Mouse (Mus musculus): ENCODE measurements at regions not wholly inside any gene's neighbourhood (a gene's known extent, or its start where the extent isn't known, plus 50 kb on each side); places are given as distances from the start of the nearest gene placed in this dataset.

GRCm38 (mm10) chr15:93972979-93973378 lies 377.3 kb upstream of the Prickle1 start:
- no peak for DNase-seq (ENCODE audit: low spot score)

GRCm38 (mm10) chr15:93961950-93962349 lies 366.3 kb upstream of the Prickle1 start:
- DNase-seq (ENCODE audit: low spot score), result no peak

DNA sequence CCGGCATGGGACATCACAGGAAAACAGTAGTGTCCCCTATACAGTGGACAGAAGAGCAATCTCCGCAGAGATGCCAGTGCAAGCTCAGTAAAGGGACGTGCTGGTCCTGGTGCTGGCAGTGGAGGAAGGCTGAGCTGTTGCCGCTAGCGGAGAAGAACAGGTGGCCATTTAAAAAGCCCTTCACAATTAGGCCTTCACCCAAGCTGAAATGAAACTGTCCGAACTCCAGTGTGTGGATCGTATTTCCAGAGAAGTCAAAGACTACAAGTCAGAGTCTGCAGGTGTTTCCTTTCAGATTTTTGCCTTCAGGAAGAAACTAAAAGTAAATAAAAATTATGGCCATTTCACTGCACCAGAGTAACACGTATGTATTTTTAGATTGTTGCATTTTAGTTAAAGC lies 364.2 kb upstream of the Prickle1 start:
- DNase-seq (ENCODE audit: low spot score), result no peak

DNA sequence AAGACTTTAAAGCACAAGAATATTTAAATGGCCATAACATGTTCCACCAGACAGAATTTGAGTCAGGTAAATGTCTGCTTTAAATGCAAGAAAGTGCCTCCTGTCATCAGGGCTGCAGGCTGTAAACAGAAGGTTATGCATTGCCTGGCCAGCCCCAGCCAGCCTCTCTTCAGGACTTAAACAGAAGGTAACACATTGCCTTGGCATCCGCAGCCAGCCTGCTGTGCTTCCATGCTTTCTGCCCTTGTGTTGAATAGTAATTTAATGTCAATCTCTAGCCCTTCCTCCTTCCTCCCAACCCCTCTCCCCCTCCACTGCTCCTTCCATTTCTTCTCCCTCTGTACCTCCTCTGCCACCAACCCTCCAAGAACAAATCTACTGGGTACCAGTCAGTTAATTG lies 362.4 kb upstream of the Prickle1 start:
- no peak for DNase-seq (ENCODE audit: low spot score)

GRCm38 (mm10) chr15:93956801-93957200 lies 361.1 kb upstream of the Prickle1 start:
- no peak for DNase-seq (ENCODE audit: low spot score)

- no peak for DNase-seq (ENCODE audit: low spot score)
Measured at GRCm38 (mm10) chr15:93953548-93953947, 357.9 kb upstream of the Prickle1 start.

- DNase-seq (ENCODE audit: low spot score), result no peak
Measured at GRCm38 (mm10) chr15:93950441-93950840, 354.8 kb upstream of the Prickle1 start.

GRCm38 (mm10) chr15:93948902-93949301 lies 353.2 kb upstream of the Prickle1 start:
- DNase-seq (ENCODE audit: low spot score), result no peak

GRCm38 (mm10) chr15:93943545-93943944 lies 347.9 kb upstream of the Prickle1 start:
- no peak for DNase-seq (ENCODE audit: low spot score)

GRCm38 (mm10) chr15:93932971-93933496 lies 337.3 kb upstream of the Prickle1 start:
- no peak for DNase-seq (ENCODE audit: low spot score)

- DNase-seq (ENCODE audit: low spot score), result no peak
Measured at GRCm38 (mm10) chr15:93926842-93927241, 331.2 kb upstream of the Prickle1 start.

DNA sequence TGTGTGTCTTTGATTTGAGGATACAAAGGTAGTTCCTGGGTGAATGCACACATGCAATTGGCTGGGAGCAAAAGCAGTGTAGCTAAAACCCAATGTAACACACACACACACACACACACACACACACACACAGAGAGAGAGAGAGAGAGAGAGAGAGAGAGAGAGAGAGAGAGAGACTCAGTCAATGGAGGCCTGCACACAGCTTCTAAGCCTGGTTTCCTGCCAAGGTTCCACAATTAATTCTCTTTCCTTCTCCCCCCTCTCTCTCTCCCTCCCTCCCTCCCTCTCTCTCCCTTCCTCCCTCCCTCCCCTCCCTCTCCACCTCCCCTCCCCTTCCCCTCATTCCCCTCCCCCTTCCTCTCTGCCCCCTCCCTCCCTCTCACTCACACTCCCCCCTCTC lies 330.6 kb upstream of the Prickle1 start:
- DNase-seq (ENCODE audit: low spot score), result no peak

DNA sequence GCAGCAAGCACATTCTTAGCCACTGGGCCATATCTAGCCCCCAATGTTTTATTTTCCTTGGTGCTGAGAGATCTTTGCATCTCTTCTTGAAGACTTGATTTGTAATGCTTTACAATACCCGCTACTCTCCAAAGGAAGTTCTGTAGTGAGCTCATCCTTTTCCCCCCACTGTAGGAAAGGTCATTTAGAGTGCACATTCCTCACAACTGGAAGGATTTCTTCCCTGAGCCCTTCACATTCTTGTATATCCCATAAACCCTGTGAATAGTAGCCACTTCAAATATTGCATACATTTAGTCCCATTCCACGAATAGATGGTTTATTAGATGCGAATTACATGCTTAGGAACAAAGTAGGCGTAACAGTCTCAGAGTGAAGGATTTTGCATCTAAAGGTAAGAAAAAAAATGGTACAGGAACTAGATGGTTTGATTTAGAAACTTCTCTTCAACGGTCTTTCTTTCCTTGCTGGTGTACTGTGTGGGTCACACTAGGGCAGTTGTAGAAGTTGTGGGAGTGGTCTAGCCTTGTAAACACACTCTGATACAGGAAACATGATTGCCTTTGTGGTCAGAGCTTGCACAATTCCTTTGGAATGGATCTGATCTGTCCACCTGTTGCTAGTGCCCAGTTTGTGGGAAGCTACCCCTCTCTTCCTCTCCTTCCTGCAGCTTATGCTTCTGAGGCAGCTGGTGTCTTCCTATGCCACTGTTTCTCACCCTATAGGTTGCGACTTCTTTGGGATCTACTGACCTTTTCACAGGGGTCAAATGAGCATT lies 326.0 kb upstream of the Prickle1 start:
- DNase-seq (ENCODE audit: low spot score), result no peak

GRCm38 (mm10) chr15:93920996-93921395 lies 325.3 kb upstream of the Prickle1 start:
- DNase-seq (ENCODE audit: low spot score), result no peak

- DNase-seq (ENCODE audit: low spot score), result no peak
Measured at GRCm38 (mm10) chr15:93919577-93919976, 323.9 kb upstream of the Prickle1 start.

GRCm38 (mm10) chr15:93916856-93917255 lies 321.2 kb upstream of the Prickle1 start:
- no peak for DNase-seq (ENCODE audit: low spot score)

- no peak for DNase-seq (ENCODE audit: low spot score)
Measured at GRCm38 (mm10) chr15:93913462-93913861, 317.8 kb upstream of the Prickle1 start.

DNA sequence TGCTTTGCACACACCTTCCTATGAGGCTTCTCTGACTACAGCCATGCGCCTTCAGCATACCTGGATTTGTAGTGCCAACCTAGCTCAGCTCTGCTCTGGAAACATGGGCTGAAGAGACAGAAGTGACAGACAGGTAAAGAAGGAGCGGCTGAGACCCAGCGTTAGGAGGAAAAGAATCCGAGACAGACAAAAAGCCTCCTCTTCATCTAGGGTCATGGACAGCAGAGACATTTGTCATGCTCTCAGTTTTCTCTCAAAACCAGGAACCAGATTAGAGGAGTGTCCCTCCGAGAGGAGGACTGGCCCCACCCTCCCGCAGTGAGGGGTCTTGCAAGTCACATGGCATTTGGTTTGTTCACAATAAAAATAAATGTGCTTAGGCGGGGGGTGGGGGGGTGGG lies 317.4 kb upstream of the Prickle1 start:
- no peak for DNase-seq (ENCODE audit: low spot score)

DNA sequence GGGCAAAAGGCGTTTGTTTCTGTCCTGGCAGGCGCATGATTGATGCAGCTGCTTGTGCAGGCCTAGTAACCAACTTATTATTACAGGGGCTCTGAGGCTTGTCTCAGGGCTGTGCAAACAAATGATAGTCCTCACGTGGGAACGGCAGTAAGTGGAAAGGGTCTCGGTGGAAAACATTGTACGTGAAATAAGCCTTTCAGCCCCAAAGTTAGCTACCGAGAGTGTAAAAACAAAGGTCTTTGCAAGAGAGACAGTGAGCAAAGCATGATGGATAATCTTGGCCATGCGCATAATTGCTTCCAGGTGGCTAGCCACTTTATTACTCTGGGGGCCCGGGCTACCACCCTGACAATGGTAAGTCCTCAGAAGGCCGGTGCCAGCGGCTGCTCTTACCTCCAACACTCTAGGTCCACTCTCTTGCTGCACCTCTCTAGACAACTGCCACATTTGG lies 315.3 kb upstream of the Prickle1 start:
- no peak for DNase-seq (ENCODE audit: low spot score)

DNA sequence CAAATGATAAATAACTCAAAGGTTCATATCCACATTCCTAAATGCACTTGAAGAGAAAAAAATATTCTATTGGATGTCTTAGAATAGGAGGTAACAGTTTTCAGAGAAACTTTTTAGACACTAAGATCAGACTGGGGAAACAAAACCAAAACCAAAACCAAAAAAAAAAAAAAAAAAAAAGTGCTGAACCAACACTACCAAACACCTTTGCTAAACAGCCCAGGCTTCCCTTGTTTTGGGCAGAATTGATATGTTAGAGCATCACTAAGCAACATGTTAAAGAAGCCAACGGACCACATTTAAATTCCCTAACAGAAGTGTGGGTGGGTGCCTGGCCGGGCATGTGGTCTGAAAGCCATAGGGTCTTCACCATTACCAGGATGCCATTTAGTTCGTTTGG lies 314.5 kb upstream of the Prickle1 start:
- no peak for DNase-seq (ENCODE audit: low spot score)

GRCm38 (mm10) chr15:93903671-93904603 lies 308.2 kb upstream of the Prickle1 start:
- DNase-seq (ENCODE audit: low spot score), result no peak

DNA sequence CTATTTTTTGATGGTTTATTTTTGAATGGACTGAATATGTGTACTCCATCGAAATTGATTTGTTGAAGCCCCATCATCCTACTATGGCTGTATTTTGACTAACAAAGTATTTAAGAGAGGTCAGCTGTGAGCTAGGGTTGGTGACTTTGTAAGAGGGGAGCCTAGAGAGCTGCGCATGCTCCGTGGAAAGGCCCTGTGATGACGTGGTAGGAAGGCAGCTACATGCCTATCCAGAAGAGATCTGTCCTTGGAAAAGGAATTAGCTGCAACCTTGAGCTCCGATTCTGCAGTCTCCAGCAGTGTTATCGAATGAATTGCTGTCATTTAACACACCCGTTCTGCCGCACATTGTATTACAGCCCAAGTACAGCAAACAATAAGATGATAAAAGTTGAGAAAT lies 287.1 kb upstream of the Prickle1 start:
- no peak for DNase-seq (ENCODE audit: low spot score)

- DNase-seq (ENCODE audit: low spot score), result no peak
Measured at GRCm38 (mm10) chr15:93881276-93881675, 285.6 kb upstream of the Prickle1 start.
